Comparison of ENCODE assay signal across 20 mouse cellular contexts in the genomic region with DNA sequence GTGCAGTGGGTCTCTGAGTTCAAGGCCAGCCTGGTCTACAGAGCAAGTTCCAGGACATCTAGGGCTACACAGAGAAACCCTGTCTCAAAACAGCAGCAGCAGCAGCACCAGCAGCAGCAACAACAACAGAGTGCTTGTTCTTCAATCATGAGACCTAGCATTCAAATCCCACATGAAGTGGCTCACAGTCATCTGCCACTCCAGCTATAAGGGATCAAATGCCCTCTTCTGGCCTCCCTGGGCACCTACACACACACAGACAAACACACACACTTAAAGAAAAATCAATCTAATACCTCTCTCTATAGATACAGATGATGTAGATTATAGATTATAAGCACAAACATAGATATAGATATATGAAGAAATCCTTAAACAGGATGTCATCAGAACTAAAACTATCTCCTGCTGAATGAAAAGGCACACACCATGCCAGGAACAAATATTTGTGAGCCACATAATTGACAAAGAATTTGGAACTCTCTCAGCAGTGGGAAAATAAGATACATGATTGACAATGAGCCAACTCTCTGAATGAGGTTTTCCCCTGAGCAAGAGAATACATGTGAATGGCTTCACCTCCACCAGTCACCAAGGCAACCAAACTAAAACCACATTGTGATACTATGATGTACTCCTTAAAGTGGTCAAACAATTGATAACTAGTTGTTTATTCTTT.
DNase-seq lines count a peak whose midpoint lies in the region; ATAC-seq and TF ChIP-seq lines count a peak whose summit lies in the region.
"Had no signal": no experiment of that assay in that cellular context is flagged by ENCODE, and none has a peak within 500 bp of the region (broad histone marks: within the 10 kb centered on the region; RNA-seq: fewer than 3 reads in every experiment).

No protein-coding gene starts in this region.

- no peak for TF ChIP-seq EP300 in heart, adult 2 months (IDR thresholded peaks at IDR 0.05; ENCODE audit: insufficient read depth, low read depth, low read length)
- TF ChIP-seq EP300 in liver, postnatal 0 days (IDR thresholded peaks at IDR 0.05; ENCODE audit: low read depth) = no peak
- TF ChIP-seq EP300 in ES-Bruce4 (IDR thresholded peaks at IDR 0.05; ENCODE audit: insufficient read depth, low read depth, low read length) = no peak

- peak; percentile 36 for TF ChIP-seq CTCF in heart, adult 2 months (IDR thresholded peaks at IDR 0.05)
- TF ChIP-seq CTCF in liver, postnatal 0 days (IDR thresholded peaks at IDR 0.05; ENCODE audit: low read depth) = peak; percentile 30; the same call in 1 of the 2 replicates
- peak; percentile 12 for TF ChIP-seq CTCF in ES-Bruce4 (IDR thresholded peaks at IDR 0.05; ENCODE audit: low read depth, low read length)
- TF ChIP-seq CTCF in embryonic fibroblast, embryonic 13.5 days (IDR thresholded peaks at IDR 0.05; ENCODE audit: borderline replicate concordance, insufficient read depth, low read length) = no peak

- ATAC-seq in liver, postnatal 0 days = no peak
- no peak for ATAC-seq in liver, embryonic 11.5 days (replicated peaks; ENCODE audit: low FRiP score)
- ATAC-seq: forebrain, embryonic 13.5 days; inflammation-experienced regulatory T-cells, adult 6 months had no signal

- H3K9ac ChIP-seq in heart, adult 2 months (ENCODE audit: low read depth, low read length) = no peak overlapping the region
- H3K9ac ChIP-seq in liver, postnatal 0 days (replicated peaks) = no peak overlapping the region
- no peak overlapping the region for H3K9ac ChIP-seq in liver, embryonic 11.5 days (ENCODE audit: low read depth, low read length)
- no peak overlapping the region for H3K9ac ChIP-seq in ES-Bruce4 (ENCODE audit: low read depth, poor library complexity, severe bottlenecking)
- H3K9ac ChIP-seq: embryonic facial prominence, embryonic 15.5 days; forebrain, embryonic 13.5 days; liver, embryonic 14.5 days; neural tube, embryonic 12.5 days had no signal

- no peak overlapping the region for H3K4me3 ChIP-seq in heart, adult 2 months
- no peak overlapping the region for H3K4me3 ChIP-seq in liver, postnatal 0 days (ENCODE audit: low read depth, low read length)
- H3K4me3 ChIP-seq in liver, embryonic 11.5 days (ENCODE audit: low read depth, low read length) = no peak overlapping the region
- H3K4me3 ChIP-seq in ES-Bruce4 (ENCODE audit: low read depth, low read length) = no peak overlapping the region
- no peak overlapping the region for H3K4me3 ChIP-seq in embryonic fibroblast, embryonic 13.5 days (ENCODE audit: insufficient read depth, low read length)
- H3K4me3 ChIP-seq in forebrain, embryonic 10.5 days = no peak overlapping the region
- H3K4me3 ChIP-seq: embryonic facial prominence, embryonic 15.5 days; forebrain, embryonic 13.5 days; hindbrain, embryonic 10.5 days; left cerebral cortex, adult 2 months; neural tube, embryonic 12.5 days had no signal

- no peak for DNase-seq in heart, adult 2 months
- no peak for DNase-seq in heart, postnatal 25 days (ENCODE audit: low spot score)
- DNase-seq in liver, postnatal 0 days = no peak
- DNase-seq in liver, embryonic 11.5 days (ENCODE audit: low spot score) = no peak
- no peak for DNase-seq in cerebellum, adult 9-10 months
- no peak for DNase-seq in forebrain, embryonic 10.5 days (ENCODE audit: extremely low spot score, low spot score)
- DNase-seq: adrenal gland, postnatal 10 days; cerebellum, adult 18-20 months; right cerebral cortex, postnatal 14 days had no signal

- H3K4me1 ChIP-seq in heart, adult 2 months (ENCODE audit: control insufficient read depth, insufficient read depth, low read length) = no peaks in the 10 kb centered on the region
- no peaks in the 10 kb centered on the region for H3K4me1 ChIP-seq in liver, postnatal 0 days (ENCODE audit: insufficient read depth)
- no peaks in the 10 kb centered on the region for H3K4me1 ChIP-seq in liver, embryonic 11.5 days (replicated peaks; ENCODE audit: control insufficient read depth, insufficient read depth, low read length)
- peaks cover 2% of the 10 kb centered on the region for H3K4me1 ChIP-seq in ES-Bruce4 (ENCODE audit: control insufficient read depth, insufficient read depth, low read length)
- peaks cover 6% of the 10 kb centered on the region for H3K4me1 ChIP-seq in embryonic fibroblast, embryonic 13.5 days (ENCODE audit: control insufficient read depth, insufficient read depth, low read length)
- H3K4me1 ChIP-seq in forebrain, embryonic 10.5 days = 0 out of 2 replicates have a peak, but pooled peaks cover 3% of the 10 kb centered on the region
- H3K4me1 ChIP-seq: neural tube, embryonic 12.5 days had no signal

- no peaks in the 10 kb centered on the region for H3K9me3 ChIP-seq in liver, postnatal 0 days (ENCODE audit: low read length)
- H3K9me3 ChIP-seq in liver, embryonic 11.5 days (ENCODE audit: control insufficient read depth, low read length) = no peaks in the 10 kb centered on the region
- no peaks in the 10 kb centered on the region for H3K9me3 ChIP-seq in ES-Bruce4 (replicated peaks; ENCODE audit: control insufficient read depth, insufficient read depth, low read length, poor library complexity, severe bottlenecking)
- no peaks in the 10 kb centered on the region for H3K9me3 ChIP-seq in forebrain, embryonic 10.5 days
- H3K9me3 ChIP-seq: embryonic facial prominence, embryonic 15.5 days; forebrain, embryonic 13.5 days; G1E; hindbrain, embryonic 10.5 days; neural tube, embryonic 12.5 days had no signal

- no peak overlapping the region for H3K4me2 ChIP-seq in liver, postnatal 0 days (ENCODE audit: low read depth, low read length)
- no peak overlapping the region for H3K4me2 ChIP-seq in liver, embryonic 11.5 days
- H3K4me2 ChIP-seq: embryonic facial prominence, embryonic 15.5 days; forebrain, embryonic 13.5 days; midbrain, embryonic 11.5 days; neural tube, embryonic 12.5 days had no signal

- H3K36me3 ChIP-seq in heart, adult 2 months (ENCODE audit: control insufficient read depth, insufficient read depth, low read length) = no peaks in the 10 kb centered on the region
- no peaks in the 10 kb centered on the region for H3K36me3 ChIP-seq in liver, postnatal 0 days (replicated peaks; ENCODE audit: insufficient read depth, low read length)
- no peaks in the 10 kb centered on the region for H3K36me3 ChIP-seq in liver, embryonic 11.5 days (ENCODE audit: control insufficient read depth, insufficient read depth, low read length)
- no peaks in the 10 kb centered on the region for H3K36me3 ChIP-seq in ES-Bruce4 (ENCODE audit: control insufficient read depth, insufficient read depth, low read length, poor library complexity, severe bottlenecking)
- H3K36me3 ChIP-seq in forebrain, embryonic 10.5 days (replicated peaks) = no peaks in the 10 kb centered on the region
- H3K36me3 ChIP-seq: embryonic facial prominence, embryonic 15.5 days; G1E; hindbrain, embryonic 10.5 days; neural tube, embryonic 12.5 days had no signal

- no peaks in the 10 kb centered on the region for H3K27me3 ChIP-seq in heart, adult 2 months (ENCODE audit: control insufficient read depth, insufficient read depth, low read length)
- H3K27me3 ChIP-seq in liver, postnatal 0 days (ENCODE audit: insufficient read depth, low read length) = no peaks in the 10 kb centered on the region
- no peaks in the 10 kb centered on the region for H3K27me3 ChIP-seq in liver, embryonic 11.5 days (replicated peaks; ENCODE audit: control insufficient read depth, insufficient read depth, low read length)
- no peaks in the 10 kb centered on the region for H3K27me3 ChIP-seq in ES-Bruce4 (ENCODE audit: control insufficient read depth, insufficient read depth, low read length, poor library complexity, severe bottlenecking)
- H3K27me3 ChIP-seq in forebrain, embryonic 10.5 days (ENCODE audit: poor library complexity, severe bottlenecking) = no peaks in the 10 kb centered on the region
- H3K27me3 ChIP-seq: embryonic facial prominence, embryonic 15.5 days; forebrain, embryonic 13.5 days; neural tube, embryonic 12.5 days had no signal

- intact Hi-C loops in heart, adult 2 months (cut with DNase I) = loop anchor here (5.0 to 10.0 kb wide), 2 partner anchors 62 to 209 kb away; a partner anchor contains a TSS
- intact Hi-C loops in heart, postnatal 25 days (cut with DNase I) = no loop called here

- no peak for TF ChIP-seq POLR2A in heart, adult 2 months (IDR thresholded peaks at IDR 0.05; ENCODE audit: insufficient read depth, low read depth, low read length)
- no peak for TF ChIP-seq POLR2A in ES-Bruce4 (IDR thresholded peaks at IDR 0.05; ENCODE audit: insufficient read depth, low read length)
- no peak for TF ChIP-seq POLR2A in embryonic fibroblast, embryonic 13.5 days (IDR thresholded peaks at IDR 0.05; ENCODE audit: low read depth, low read length)

- H3K27ac ChIP-seq in heart, adult 2 months = no peak overlapping the region
- H3K27ac ChIP-seq in liver, postnatal 0 days (ENCODE audit: low read depth) = no peak overlapping the region
- H3K27ac ChIP-seq in liver, embryonic 11.5 days (ENCODE audit: low read depth, low read length) = no peak overlapping the region
- H3K27ac ChIP-seq in ES-Bruce4 (ENCODE audit: insufficient read depth, low read length) = no peak overlapping the region
- peak overlapping the region; percentile 45 for H3K27ac ChIP-seq in embryonic fibroblast, embryonic 13.5 days (ENCODE audit: insufficient read depth, low read length)
- no peak overlapping the region for H3K27ac ChIP-seq in forebrain, embryonic 10.5 days
- H3K27ac ChIP-seq: forebrain, embryonic 13.5 days; hindbrain, embryonic 10.5 days; left cerebral cortex, adult 2 months; liver, embryonic 14.5 days; neural tube, embryonic 12.5 days had no signal

- no peaks in the 10 kb centered on the region for H3K79me2 ChIP-seq in heart, adult 2 months (replicated peaks; ENCODE audit: control insufficient read depth, insufficient read depth, low read length)
